Mouse (Mus musculus): ENCODE measurements at regions not wholly inside any gene's neighbourhood (a gene's known extent, or its start where the extent isn't known, plus 50 kb on each side); places are given as distances from the start of the nearest gene placed in this dataset.

GRCm38 (mm10) chr2:71634471-71634870 is 87.9 kb upstream of the Dlx2 start:
- TF ChIP-seq CTCF (IDR thresholded peaks at IDR 0.05; ENCODE audit: borderline replicate concordance, insufficient read depth, low read length) = no peak
- TF ChIP-seq POLR2A (IDR thresholded peaks at IDR 0.05; ENCODE audit: low read depth, low read length) = no peak
